Mouse (Mus musculus) embryonic facial prominence, embryonic 10.5 days (tissue): ENCODE data around the gene Nat8f5. TPM values are rescaled to one million over a fixed set of nuclear protein-coding genes. Genes with fewer than 3 reads are reported as not detected.
"Not testable (repeated sequence)": the region's sequence is repeated elsewhere in the genome, so short reads cannot be mapped to it uniquely, and the experiment has no call there.

ENCODE experiments used
- DNase-seq: peaks from one replicate; pipeline ENCODE4 v3.0.0-alpha.2; 2017; ENCODE audit warnings: low spot score
- H3K27ac ChIP-seq: fragments of 300-500 bp; sonication (generic); replicated peaks from 2 replicates; pipeline ENCODE4 v1.5.1; 2016; ENCODE audit warnings: mild to moderate bottlenecking
- H3K27me3 ChIP-seq: fragments of 300-500 bp; sonication (generic); replicated peaks from 2 replicates; pipeline ENCODE4 v1.6.1; 2016; ENCODE audit warnings: low read depth, mild to moderate bottlenecking; ENCODE audit not compliant: poor library complexity, severe bottlenecking
- H3K36me3 ChIP-seq: fragments of 300-500 bp; sonication (generic); replicated peaks from 2 replicates; pipeline ENCODE4 v1.6.1; 2016; ENCODE audit warnings: mild to moderate bottlenecking, moderate library complexity
- H3K4me1 ChIP-seq: fragments of 300-500 bp; sonication (generic); 2 replicates; pipeline ENCODE4 v1.6.1; 2016
- H3K4me3 ChIP-seq: fragments of 300-500 bp; sonication (generic); 2 replicates; pipeline ENCODE4 v1.5.1; 2016; ENCODE audit warnings: mild to moderate bottlenecking, moderate library complexity
- H3K9me3 ChIP-seq: fragments of 300-500 bp; sonication (generic); 2 replicates; pipeline ENCODE4 v1.6.1; 2016; ENCODE audit warnings: mild to moderate bottlenecking
- WGBS: fragments of 180-500 bp; shearing (Covaris S2); methylation state at CpG from one replicate; pipeline ENCODE4 v1.1.7; 2016; 5-methylcytosine and 5-hydroxymethylcytosine counted together
- polyA plus RNA-seq: library from polyadenylated mRNA; unstranded; fragments of >200 nt; fragmentation: Nextera tagmentation; extraction: Ambion mirVana; gene quantifications from 2 replicates; pipeline ENCODE4 v1.2.1, GENCODE M21; 2016

The Nat8f5 gene
- not detected in 2 replicates for polyA plus RNA-seq

DNA sequence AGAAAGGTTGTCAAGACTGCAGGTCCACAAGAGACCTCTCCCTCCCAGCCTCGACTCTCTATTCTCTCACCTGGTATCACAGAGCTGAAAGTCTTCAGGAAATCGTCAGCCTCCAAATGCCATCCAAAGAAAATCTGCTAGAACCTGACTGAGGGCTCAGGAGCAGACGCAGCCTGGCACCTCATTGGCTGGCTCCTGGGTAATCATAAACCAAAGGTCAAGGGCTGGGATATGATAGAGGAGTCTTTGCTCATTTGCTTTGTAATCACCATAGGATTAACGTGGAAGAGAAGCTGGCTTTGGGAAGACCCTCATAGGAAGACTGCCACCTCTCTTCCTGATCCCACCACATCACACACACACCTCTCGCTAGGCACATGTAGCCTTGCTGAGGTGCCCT, at the start of gene Nat8f5, which contains the start of gene Nat8f6:
TSS of gene Nat8f5 (minus strand) at position 136 of the 400 bp plus-strand sequence.
TSS of gene Nat8f6 (minus strand) at position 118 of the 400 bp plus-strand sequence.
- no peak within 1 kb of the TSS for H3K4me3 ChIP-seq
- no peaks in the 10 kb centered on the region for H3K36me3 ChIP-seq
- H3K4me1 ChIP-seq, result no peaks in the 10 kb centered on the region
- no peak for DNase-seq
- H3K27me3 ChIP-seq, result no peaks in the 10 kb centered on the region
- no peak within 1 kb of the TSS for H3K27ac ChIP-seq
- 86% methylated on average over 5 of the region's 5 CpGs for WGBS
- no peaks in the 10 kb centered on the region for H3K9me3 ChIP-seq

DNA sequence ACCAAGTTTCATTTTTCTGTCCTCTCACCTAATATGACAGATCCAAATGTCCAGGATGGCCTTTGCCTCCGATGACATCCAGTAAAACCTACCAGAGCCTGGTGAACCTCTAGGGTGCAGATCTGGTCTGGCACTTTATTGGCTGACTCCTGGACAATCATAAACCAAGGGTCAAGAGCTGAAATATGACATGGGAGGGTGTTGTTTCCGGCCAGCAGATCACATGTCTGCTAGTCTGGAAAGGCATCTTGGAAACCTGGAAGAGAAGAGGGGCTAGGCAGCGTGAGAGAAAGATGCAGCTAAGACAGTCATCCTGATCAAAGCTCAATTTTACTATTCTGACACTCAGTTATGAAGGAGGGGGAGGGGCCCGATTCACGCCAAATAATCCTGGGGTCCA, 48.2 kb upstream of the Nat8f5 start, which contains the start of gene Nat8f2:
TSS of gene Nat8f2 (minus strand) at position 153 of the 400 bp plus-strand sequence.
- H3K9me3 ChIP-seq, DNase-seq: not testable (repeated sequence)

DNA sequence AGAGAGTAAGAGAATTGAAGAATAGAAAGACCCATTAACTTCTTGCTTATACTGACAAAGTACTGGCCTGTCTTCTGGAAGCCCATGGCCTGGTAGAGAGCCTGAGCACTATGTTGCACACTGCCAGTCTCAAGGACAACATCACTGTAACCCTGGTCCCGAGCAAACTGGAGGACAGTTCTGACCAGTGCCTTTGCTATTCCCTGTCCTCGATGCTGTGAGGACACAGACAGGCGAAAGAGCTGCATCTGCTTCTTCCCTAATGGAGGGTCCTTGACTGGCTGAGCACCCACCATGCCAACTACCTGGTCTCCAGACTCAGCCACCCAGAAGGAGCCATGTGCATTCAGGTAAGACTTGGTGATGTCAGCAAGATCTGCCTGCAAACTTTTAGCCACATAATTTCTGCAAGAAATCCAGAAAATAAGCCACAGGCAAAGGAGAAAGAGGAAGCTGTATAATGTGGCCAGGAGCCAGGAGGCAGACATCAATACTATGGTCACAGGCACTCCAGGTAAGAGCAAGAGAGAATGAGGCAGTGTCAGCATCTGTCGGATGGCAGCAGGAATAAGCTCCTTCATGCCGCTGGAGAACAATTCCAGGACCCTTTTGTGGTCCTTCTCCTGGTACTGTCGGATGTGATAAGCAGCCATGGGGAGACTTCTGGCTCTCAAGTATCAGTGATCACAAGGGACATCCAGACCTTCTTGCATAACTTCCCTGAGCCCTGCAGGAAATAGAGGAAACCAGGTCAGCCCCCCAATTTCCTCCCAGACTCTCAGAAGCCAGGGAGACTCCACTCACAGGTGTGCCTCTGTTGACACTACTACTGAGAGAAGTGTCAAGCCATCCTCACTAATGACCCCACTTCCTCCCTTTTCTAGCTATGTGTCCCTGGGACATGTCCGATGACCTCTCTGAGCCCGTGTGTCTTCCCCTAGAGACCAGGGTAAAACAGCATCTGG, 47.2 kb upstream of the Nat8f5 start:
- no peaks in the 10 kb centered on the region for H3K9me3 ChIP-seq
- WGBS, result 71% methylated on average over 8 of the region's 8 CpGs
- no peaks in the 10 kb centered on the region for H3K27me3 ChIP-seq
- no peak overlapping the region for H3K4me3 ChIP-seq
- H3K4me1 ChIP-seq, result no peaks in the 10 kb centered on the region
- DNase-seq, result no peak
- H3K36me3 ChIP-seq, result no peaks in the 10 kb centered on the region
- H3K27ac ChIP-seq, result no peak overlapping the region

More for the DNA sequence above, 48.2 kb upstream of the Nat8f5 start, which contains the start of gene Nat8f2:
- 88% methylated on average over 5 of the region's 5 CpGs for WGBS
- not testable (repeated sequence) for H3K36me3 ChIP-seq, H3K4me1 ChIP-seq, H3K27me3 ChIP-seq, H3K4me3 ChIP-seq, H3K27ac ChIP-seq

DNA sequence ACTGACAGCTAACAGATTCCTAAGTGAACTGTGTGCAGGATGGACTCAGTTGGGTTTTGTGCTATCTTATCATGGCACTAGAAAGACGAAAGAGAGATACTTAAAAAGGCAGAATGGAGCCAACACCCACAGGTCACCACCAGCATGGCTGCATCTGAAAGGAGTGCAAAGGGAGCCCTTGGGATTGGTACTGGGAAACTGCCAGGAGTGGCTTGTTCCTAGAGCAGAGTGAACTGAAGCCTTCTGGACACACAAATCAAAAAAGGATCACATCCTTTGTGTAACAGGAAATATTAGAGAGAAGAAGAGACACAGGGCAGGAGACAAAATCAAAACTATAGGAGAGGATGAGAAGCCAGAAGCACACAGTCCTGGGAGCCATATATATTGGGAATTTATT, 46.2 kb upstream of the Nat8f5 start:
- WGBS, result 82% methylated on average over 1 of the region's 1 CpGs
- H3K4me1 ChIP-seq, H3K4me3 ChIP-seq, H3K27ac ChIP-seq, H3K27me3 ChIP-seq, H3K9me3 ChIP-seq, H3K36me3 ChIP-seq, DNase-seq: not testable (repeated sequence)

DNA sequence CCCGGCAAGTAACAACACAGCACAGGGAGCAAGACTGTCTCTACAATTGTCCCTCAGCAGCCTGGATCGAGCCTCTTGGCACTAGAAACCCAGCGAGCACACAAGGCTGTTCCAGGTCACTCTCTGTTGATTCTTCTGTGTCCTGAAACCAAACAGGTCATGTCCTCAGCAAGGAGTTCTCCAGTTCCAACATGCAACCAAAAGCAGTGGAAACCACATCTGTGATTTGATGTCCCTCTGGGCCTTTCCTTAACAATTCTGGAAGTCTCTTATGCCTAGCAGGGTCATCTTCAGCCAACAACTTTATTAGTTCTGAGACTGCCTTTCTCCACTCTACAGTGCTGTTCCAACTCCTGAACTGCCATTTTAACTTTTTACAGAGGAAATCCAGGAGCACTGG, 45.4 kb upstream of the Nat8f5 start:
- not testable (repeated sequence) for H3K27me3 ChIP-seq, H3K9me3 ChIP-seq
- WGBS, result 86% methylated on average over 3 of the region's 3 CpGs

DNA sequence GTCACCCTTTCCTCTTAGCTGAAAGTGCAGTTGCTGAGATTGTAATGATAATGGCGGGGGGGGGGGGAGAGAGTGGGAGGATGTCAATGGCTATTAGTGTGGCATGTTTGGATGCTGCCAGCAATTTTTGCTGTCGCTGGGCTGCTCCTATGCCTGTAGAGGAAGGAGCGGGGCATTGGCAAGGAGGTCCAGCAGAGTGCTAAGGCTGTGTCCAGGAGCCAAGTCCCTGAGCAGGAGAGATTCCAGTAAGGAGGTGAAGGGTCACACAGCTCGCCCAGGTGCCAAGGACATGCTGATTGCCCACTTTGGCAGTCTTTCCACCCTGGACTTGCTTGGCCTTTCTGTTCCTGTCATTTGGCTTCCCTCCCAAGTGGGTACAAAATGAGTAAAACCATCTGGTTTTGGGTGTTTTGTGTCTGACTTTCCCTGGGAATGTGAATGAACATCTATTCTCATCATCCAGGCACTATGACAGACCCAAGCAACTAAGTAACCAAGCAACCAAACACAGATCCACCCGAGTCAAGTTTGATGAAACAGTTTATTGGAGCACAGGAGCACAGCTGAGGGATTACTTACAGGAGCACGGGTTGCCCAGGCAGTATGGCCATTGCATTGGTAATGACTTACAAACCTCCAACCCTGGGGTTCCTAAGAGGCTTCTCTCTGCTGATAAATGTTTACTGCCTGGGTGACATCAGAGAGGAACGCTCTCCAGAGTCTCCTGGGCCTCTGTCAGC, 44.3 kb upstream of the Nat8f5 start:
- H3K36me3 ChIP-seq, H3K4me1 ChIP-seq, H3K27me3 ChIP-seq, H3K27ac ChIP-seq, H3K4me3 ChIP-seq, DNase-seq, H3K9me3 ChIP-seq: not testable (repeated sequence)
- 72% methylated on average over 6 of the region's 7 CpGs for WGBS

More for the DNA sequence above, 45.4 kb upstream of the Nat8f5 start:
- H3K4me3 ChIP-seq, DNase-seq, H3K36me3 ChIP-seq, H3K27ac ChIP-seq, H3K4me1 ChIP-seq: not testable (repeated sequence)

DNA sequence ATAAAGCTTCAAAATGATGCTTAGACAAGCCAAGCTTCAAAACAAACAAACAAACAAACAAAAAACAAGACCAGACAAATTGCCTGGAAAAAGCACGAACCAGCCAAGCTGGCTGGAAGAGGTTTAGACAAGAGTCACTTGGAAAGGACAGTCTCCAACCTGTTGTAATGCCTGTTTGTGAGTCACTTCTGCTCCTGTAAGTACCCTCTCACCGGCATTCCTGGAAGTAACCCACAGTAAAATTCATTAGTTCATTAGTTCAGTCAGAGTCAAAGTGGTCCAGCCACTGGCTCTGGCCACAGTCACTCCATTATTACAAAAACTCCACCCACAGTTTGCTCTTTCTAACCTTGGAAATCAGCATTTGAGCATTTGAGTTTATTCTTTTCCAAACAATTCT, 43.1 kb upstream of the Nat8f5 start:
- Histone ChIP-seq H3K9me3 (no peaks in the 10 kb centered on the region), H3K4me3 (no peak overlapping the region), H3K27ac (no peak overlapping the region), H3K36me3 (no peaks in the 10 kb centered on the region), H3K27me3 (no peaks in the 10 kb centered on the region), H3K4me1 (no peaks in the 10 kb centered on the region)
- DNase-seq, result no peak
- WGBS, result 86% methylated on average over 2 of the region's 2 CpGs

DNA sequence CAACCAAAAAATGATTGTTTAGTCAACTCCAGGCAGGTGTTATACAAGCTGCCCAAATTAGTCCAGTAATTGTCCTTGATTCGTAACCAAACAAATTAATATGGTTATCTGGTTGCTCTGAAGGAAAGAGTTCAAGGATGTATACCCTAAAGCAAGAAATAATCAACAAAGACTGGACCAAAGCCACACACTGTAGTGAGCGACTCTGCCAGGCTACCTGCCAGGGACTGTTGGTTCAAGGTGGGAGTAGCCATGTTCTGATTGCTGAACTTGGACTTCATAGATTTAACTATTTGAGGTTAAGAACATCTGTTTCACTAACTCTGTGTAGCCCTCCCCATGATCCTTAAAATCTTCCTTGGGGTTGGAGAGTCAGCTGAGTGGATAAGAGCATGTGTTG, 42.4 kb upstream of the Nat8f5 start:
- whole genome bisulfite sequencing, result 84% methylated on average over 2 of the region's 2 CpGs
- no peaks in the 10 kb centered on the region for H3K4me1 ChIP-seq
- H3K9me3 ChIP-seq, result no peaks in the 10 kb centered on the region
- H3K4me3 ChIP-seq, result no peak overlapping the region
- no peaks in the 10 kb centered on the region for H3K36me3 ChIP-seq
- no peaks in the 10 kb centered on the region for H3K27me3 ChIP-seq
- no peak for DNase-seq
- H3K27ac ChIP-seq, result no peak overlapping the region

DNA sequence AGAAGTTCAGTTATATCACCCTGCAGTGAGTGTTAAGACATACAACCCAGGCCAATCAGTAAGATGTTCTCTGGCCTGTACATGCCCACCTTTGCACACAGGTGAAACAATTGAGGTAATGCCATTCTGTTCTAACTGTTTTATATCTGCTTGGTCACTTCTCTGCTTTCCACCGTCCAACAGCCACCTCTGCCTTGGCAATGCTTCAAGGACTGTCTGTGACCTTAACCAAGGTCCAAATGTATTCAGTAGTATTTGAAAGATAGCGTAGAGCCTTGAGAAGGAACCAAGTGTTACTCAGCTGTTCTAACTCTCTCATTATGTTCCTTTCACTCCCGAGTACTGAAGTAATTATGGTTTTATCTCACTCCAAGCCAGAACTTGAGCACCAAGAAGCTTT, 41.8 kb upstream of the Nat8f5 start:
- H3K4me3 ChIP-seq, result no peak overlapping the region
- H3K27ac ChIP-seq, result no peak overlapping the region
- DNase-seq, result no peak
- WGBS, result 78% methylated on average over 3 of the region's 3 CpGs
- no peaks in the 10 kb centered on the region for H3K36me3 ChIP-seq
- H3K4me1 ChIP-seq, result no peaks in the 10 kb centered on the region
- no peaks in the 10 kb centered on the region for H3K27me3 ChIP-seq
- H3K9me3 ChIP-seq, result no peaks in the 10 kb centered on the region

DNA sequence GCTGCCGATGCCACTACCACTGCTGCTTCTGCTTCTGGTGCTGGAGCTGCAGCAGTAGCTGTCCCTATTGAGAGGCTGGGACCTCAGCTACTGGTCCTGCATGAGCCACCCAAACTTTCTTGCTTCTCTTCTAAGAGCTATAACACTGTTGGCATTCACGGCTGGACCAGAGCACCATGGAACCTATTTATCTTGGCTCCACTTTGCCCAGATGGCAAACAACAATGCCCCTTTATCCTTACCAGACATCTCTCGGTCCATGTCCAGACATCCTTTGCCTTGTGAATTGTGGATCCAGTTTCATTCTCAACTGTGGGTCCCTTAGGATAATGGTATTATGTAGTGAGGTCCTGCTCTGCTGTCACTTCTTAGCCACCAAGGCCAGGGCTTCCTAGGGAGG, 40.5 kb upstream of the Nat8f5 start:
- Histone ChIP-seq H3K4me1 (no peaks in the 10 kb centered on the region), H3K36me3 (no peaks in the 10 kb centered on the region), H3K9me3 (no peaks in the 10 kb centered on the region), H3K4me3 (no peak overlapping the region), H3K27ac (no peak overlapping the region), H3K27me3 (no peaks in the 10 kb centered on the region)
- 86% methylated on average over 3 of the region's 3 CpGs for WGBS
- no peak for DNase-seq

DNA sequence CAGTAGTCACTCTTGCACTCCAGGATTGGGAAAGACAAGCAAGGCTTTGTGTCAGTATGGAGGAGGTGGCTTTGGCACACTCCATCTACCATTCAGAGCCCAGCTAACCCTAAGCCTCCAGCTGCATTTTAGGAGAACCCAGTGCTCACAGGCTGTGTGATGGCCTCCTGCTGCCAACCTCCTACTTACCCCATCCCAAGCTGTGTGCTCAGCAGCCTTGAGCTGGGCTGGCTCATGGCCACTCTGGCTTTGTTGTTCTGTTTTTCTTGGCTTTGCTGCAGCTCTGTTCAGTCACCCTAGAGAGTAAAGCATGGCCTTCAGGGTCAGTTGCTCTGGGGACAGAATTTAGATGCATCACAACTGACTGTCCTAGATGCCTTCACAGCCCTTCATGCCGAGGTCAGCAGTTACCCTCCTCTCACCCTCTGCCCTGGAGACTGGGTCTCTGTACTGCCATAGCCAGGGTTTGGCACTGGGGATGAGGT, 35.5 kb upstream of the Nat8f5 start:
- Histone ChIP-seq H3K4me1 (0 out of 2 replicates have a peak, but pooled peaks cover 3% of the 10 kb centered on the region), H3K27me3 (no peaks in the 10 kb centered on the region), H3K9me3 (no peaks in the 10 kb centered on the region), H3K27ac (no peak overlapping the region), H3K4me3 (no peak overlapping the region), H3K36me3 (no peaks in the 10 kb centered on the region)
- 74% methylated on average over 1 of the region's 1 CpGs for WGBS
- DNase-seq, result no peak

DNA sequence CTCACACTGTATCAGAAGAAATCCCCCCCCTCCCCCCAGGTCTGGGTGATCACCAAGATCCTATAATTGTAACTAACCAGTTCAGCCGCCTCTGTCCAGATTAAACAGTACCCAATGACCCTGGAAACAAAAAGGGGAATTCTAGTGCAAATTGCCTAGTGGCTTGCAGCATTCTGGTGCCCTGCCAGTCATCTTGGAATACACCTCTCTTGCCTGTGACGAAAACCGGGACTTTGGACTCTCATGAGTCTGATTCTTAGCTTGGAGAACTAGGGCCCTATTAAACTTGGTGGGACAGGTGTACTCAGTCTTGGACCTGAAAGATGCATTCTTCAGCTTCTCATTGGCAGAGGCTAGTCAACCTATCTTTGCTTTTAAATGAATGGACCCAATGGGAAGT, 32.7 kb upstream of the Nat8f5 start:
- H3K36me3 ChIP-seq, result no peaks in the 10 kb centered on the region
- H3K9me3 ChIP-seq, result no peaks in the 10 kb centered on the region
- no peak overlapping the region for H3K27ac ChIP-seq
- H3K4me3 ChIP-seq, result no peak overlapping the region
- peaks cover 3% of the 10 kb centered on the region; the same call in 1 of the 2 replicates for H3K4me1 ChIP-seq
- DNase-seq, result no peak
- whole genome bisulfite sequencing, result 85% methylated on average over 3 of the region's 3 CpGs
- no peaks in the 10 kb centered on the region for H3K27me3 ChIP-seq
